Comparison of ENCODE assay signal across 8 mouse cellular contexts in the genomic region with DNA sequence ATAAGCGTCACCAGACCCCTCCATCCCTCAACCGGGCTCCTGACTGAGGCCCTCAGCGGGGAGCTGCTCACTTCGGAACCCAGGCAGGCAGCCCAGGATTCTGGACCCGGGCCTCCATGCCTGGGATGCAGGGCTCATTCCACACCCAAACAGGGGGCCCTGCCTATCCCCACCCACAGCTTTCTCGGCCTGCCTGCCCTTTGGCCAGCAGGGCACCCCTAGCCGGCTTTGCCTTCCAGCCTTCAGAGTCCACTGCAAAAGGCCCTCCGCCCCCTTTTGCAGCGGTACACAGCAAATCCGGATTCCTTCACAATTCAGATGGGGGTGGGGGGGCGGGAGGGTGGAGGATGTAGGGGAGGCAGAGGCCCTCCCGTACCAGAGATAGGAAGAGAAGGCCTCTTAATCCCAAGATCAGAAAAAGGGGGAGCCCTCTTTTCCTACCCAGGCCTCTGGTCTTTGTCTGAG. TPM values are rescaled to one million over a fixed set of nuclear protein-coding genes. Genes with fewer than 3 reads are reported as not detected.
DNase-seq lines count a peak whose midpoint lies in the region; ATAC-seq and TF ChIP-seq lines count a peak whose summit lies in the region.

No protein-coding gene starts in this region.

- no peak for TF ChIP-seq CTCF in lung, adult 2 months (IDR thresholded peaks at IDR 0.05; ENCODE audit: insufficient read depth, low read length)
- no peak for TF ChIP-seq CTCF in small intestine, adult 2 months (IDR thresholded peaks at IDR 0.05; ENCODE audit: extremely low read depth, insufficient read length, insufficient replicate concordance, low read depth, low read length)

- whole genome bisulfite sequencing in lung, adult 2 months: 25% methylated on average over 12 of the region's 12 CpGs
- 11% methylated on average over 12 of the region's 12 CpGs for WGBS in heart, embryonic 15.5 days
- 12% methylated on average over 11 of the region's 12 CpGs for WGBS in liver, embryonic 12.5 days (ENCODE audit: insufficient replicate concordance)
- WGBS in small intestine, adult 2 months: 15% methylated on average over 12 of the region's 12 CpGs

- H3K9ac ChIP-seq in heart, embryonic 15.5 days: peak overlapping the region; percentile 69
- peak overlapping the region; percentile 59 for H3K9ac ChIP-seq in liver, embryonic 12.5 days

- no peaks in the 10 kb centered on the region for H3K9me3 ChIP-seq in heart, embryonic 15.5 days (replicated peaks)
- no peaks in the 10 kb centered on the region for H3K9me3 ChIP-seq in liver, embryonic 12.5 days (replicated peaks)

- H3K4me3 ChIP-seq in lung, adult 2 months (replicated peaks; ENCODE audit: extremely low read depth, low read depth, low read length): peak overlapping the region; percentile 64
- peak overlapping the region; percentile 62 for H3K4me3 ChIP-seq in heart, embryonic 15.5 days
- H3K4me3 ChIP-seq in liver, embryonic 12.5 days: peak overlapping the region; percentile 56
- H3K4me3 ChIP-seq in small intestine, adult 2 months (ENCODE audit: low read depth, low read length): peak overlapping the region; percentile 75

- peaks cover 3% of the 10 kb centered on the region; the same call in 1 of the 2 replicates for H3K4me1 ChIP-seq in lung, adult 2 months (ENCODE audit: control insufficient read depth, insufficient read depth, low read length)
- H3K4me1 ChIP-seq in heart, embryonic 15.5 days (replicated peaks): peaks cover 59% of the 10 kb centered on the region
- H3K4me1 ChIP-seq in liver, embryonic 12.5 days: peaks cover 61% of the 10 kb centered on the region
- peaks cover 23% of the 10 kb centered on the region for H3K4me1 ChIP-seq in small intestine, adult 2 months (ENCODE audit: control insufficient read depth, insufficient read depth, insufficient read length, low read length)

- H3K27ac ChIP-seq in heart, embryonic 15.5 days: peak overlapping the region; percentile 92
- H3K27ac ChIP-seq in liver, embryonic 12.5 days: peak overlapping the region; percentile 72
- peak overlapping the region; percentile 69 for H3K27ac ChIP-seq in small intestine, adult 2 months (ENCODE audit: insufficient read depth, low read depth, low read length)

- ATAC-seq in heart, embryonic 15.5 days (replicated peaks; ENCODE audit: insufficient number of reproducible peaks, insufficient read depth, low FRiP score, low read depth): no peak
- ATAC-seq in liver, embryonic 12.5 days: no peak

- no peak for DNase-seq in lung, adult 2 months
- DNase-seq in lung, postnatal 14 days: no peak
- DNase-seq in embryo, embryonic 10 days (ENCODE audit: low spot score): peak; percentile 70
- DNase-seq in urinary bladder, postnatal 36 days (ENCODE audit: low spot score in 2 of 2): no peak
- DNase-seq in layer of hippocampus, postnatal 14 days (ENCODE audit: low spot score in 2 of 2): no peak

- TF ChIP-seq POLR2A in lung, adult 2 months (IDR thresholded peaks at IDR 0.05; ENCODE audit: borderline replicate concordance, extremely low read depth, low read depth, low read length): no peak
- TF ChIP-seq POLR2A in small intestine, adult 2 months (IDR thresholded peaks at IDR 0.05; ENCODE audit: low read depth, low read length): no peak; the same call in 1 of the 2 replicates

- peak overlapping the region; percentile 89 for H3K4me2 ChIP-seq in heart, embryonic 15.5 days
- peak overlapping the region; percentile 72 for H3K4me2 ChIP-seq in liver, embryonic 12.5 days

- H3K27me3 ChIP-seq in heart, embryonic 15.5 days: peaks cover 2% of the 10 kb centered on the region; the same call in 1 of the 2 replicates
- peaks cover 80% of the 10 kb centered on the region for H3K27me3 ChIP-seq in liver, embryonic 12.5 days (replicated peaks)
- H3K27me3 ChIP-seq in small intestine, adult 2 months (ENCODE audit: control insufficient read depth, insufficient read depth, low read length): no peaks in the 10 kb centered on the region

- H3K36me3 ChIP-seq in heart, embryonic 15.5 days: no peaks in the 10 kb centered on the region
- H3K36me3 ChIP-seq in liver, embryonic 12.5 days: no peaks in the 10 kb centered on the region
- no peaks in the 10 kb centered on the region for H3K36me3 ChIP-seq in small intestine, adult 2 months (ENCODE audit: control insufficient read depth, insufficient read depth, low read length)

RNA-seq across cellular contexts. Expression of gene Lrp1, which starts 1.0 kb away (rescaled TPM):
- polyA plus RNA-seq in lung, adult 2 months (2012; rRNA removed): 215 and 248 TPM in 2 replicates
- polyA plus RNA-seq in heart, embryonic 15.5 days (2015; fragmentation: Nextera tagmentation; extraction: Ambion mirVana): 31.2 and 43.1 TPM in 2 replicates
- polyA plus RNA-seq in liver, embryonic 12.5 days (2016; fragmentation: Nextera tagmentation; extraction: Ambion mirVana): 22.8 and 26.5 TPM in 2 replicates
- 82.4 and 200 TPM in 2 replicates for polyA plus RNA-seq in small intestine, adult 2 months (2012; rRNA removed)
- total RNA-seq in layer of hippocampus, postnatal 14 days (2021): 100 to 1,000 TPM; 287 to 301 TPM

RNA-seq across cellular contexts. Expression of gene Stat6, which starts 22.8 kb away (rescaled TPM):
- polyA plus RNA-seq in lung, adult 2 months (2012; rRNA removed): 92.3 and 123 TPM in 2 replicates
- polyA plus RNA-seq in heart, embryonic 15.5 days (2015; fragmentation: Nextera tagmentation; extraction: Ambion mirVana): 26.2 and 33.5 TPM in 2 replicates
- polyA plus RNA-seq in liver, embryonic 12.5 days (2016; fragmentation: Nextera tagmentation; extraction: Ambion mirVana): 19.2 and 19.4 TPM in 2 replicates
- 45.7 and 101 TPM in 2 replicates for polyA plus RNA-seq in small intestine, adult 2 months (2012; rRNA removed)
- 1 to 10 TPM; 6.1 to 6.2 TPM for total RNA-seq in layer of hippocampus, postnatal 14 days (2021)

RNA-seq across cellular contexts. Expression of gene Nemp1, which starts 46.7 kb away (rescaled TPM):
- 2.7 and 3.6 TPM in 2 replicates for polyA plus RNA-seq in lung, adult 2 months (2012; rRNA removed)
- 7.8 and 8.9 TPM in 2 replicates for polyA plus RNA-seq in heart, embryonic 15.5 days (2015; fragmentation: Nextera tagmentation; extraction: Ambion mirVana)
- 7.0 and 8.0 TPM in 2 replicates for polyA plus RNA-seq in liver, embryonic 12.5 days (2016; fragmentation: Nextera tagmentation; extraction: Ambion mirVana)
- 0.67 and 2.5 TPM in 2 replicates for polyA plus RNA-seq in small intestine, adult 2 months (2012; rRNA removed)
- total RNA-seq in layer of hippocampus, postnatal 14 days (2021): 1 to 10 TPM; 3.5 to 5.7 TPM

RNA-seq across cellular contexts. Expression of gene Nab2, which starts 48.4 kb away (rescaled TPM):
- 32.8 and 35.1 TPM in 2 replicates for polyA plus RNA-seq in lung, adult 2 months (2012; rRNA removed)
- polyA plus RNA-seq in heart, embryonic 15.5 days (2015; fragmentation: Nextera tagmentation; extraction: Ambion mirVana): 10.9 and 14.9 TPM in 2 replicates
- 2.6 and 3.4 TPM in 2 replicates for polyA plus RNA-seq in liver, embryonic 12.5 days (2016; fragmentation: Nextera tagmentation; extraction: Ambion mirVana)
- 9.4 and 31.8 TPM in 2 replicates for polyA plus RNA-seq in small intestine, adult 2 months (2012; rRNA removed)
- total RNA-seq in layer of hippocampus, postnatal 14 days (2021): 10 to 100 TPM; 33.3 to 36.9 TPM
